Mouse (Mus musculus): ENCODE results near the gene Prrc2a. TPM values are rescaled to one million over a fixed set of nuclear protein-coding genes. Genes with fewer than 3 reads are reported as not detected.

Prrc2a gene
- 137 and 161 TPM in 2 replicates for polyA plus RNA-seq (2016; fragmentation: Nextera tagmentation; extraction: Ambion mirVana)

DNA sequence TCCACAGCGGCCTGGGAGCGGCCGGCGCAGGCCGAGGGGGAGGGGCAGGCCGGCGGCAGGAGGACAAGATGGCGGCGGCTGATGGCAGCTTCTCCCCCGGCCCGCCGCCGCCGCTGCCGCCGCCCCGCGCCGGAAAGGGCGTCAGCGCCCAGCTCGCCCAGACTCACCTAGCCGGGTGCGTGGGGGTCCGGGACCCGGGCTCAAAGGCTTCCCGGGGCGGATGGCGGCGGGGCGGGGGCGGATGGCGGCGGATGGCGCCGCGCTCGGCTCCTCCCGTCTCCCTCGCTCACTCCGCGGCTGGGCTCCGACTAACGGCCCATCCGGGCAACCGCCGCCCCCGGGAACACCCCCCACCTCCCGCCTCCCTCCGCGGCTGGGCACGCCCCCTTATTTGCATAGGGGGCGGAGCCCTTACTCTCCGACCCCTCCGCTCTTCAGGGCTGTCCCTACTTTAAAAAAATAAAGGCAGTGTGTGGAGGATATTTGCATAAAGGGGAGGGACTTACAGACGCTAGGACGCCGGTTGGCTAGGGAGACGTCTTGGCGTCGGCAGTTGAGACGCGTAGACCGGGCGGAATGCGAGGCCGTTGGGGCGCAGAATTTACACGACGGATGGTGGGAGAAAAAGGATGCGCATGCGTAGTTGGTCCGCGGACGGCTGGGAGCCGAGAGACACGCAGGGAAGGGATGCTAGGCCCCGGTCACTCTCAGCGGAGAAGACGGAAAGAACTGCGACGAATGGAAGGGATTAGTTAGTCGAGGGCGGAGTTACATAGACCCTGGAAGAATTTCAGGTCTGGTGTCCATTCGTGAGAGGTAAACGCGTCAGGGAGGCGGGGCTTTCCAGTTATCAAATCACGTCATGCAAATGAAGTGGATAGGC, at the start of gene Prrc2a:
Gene Prrc2a (minus strand): TSS at position 330 of the 883 bp plus-strand sequence.
- no peaks in the 10 kb centered on the region for H3K27me3 ChIP-seq (ENCODE audit: insufficient read depth, poor library complexity, severe bottlenecking)
- peaks cover 30% of the 10 kb centered on the region for H3K36me3 ChIP-seq
- under 1% methylated on average over 76 of the region's 89 CpGs for WGBS
- H3K4me3 ChIP-seq: peak within 1 kb of the TSS; percentile 98
- H3K27ac ChIP-seq: peak within 1 kb of the TSS; percentile 100
- no peaks in the 10 kb centered on the region for H3K9me3 ChIP-seq
- peaks cover 26% of the 10 kb centered on the region for H3K4me1 ChIP-seq
- peak; percentile 99 for DNase-seq (ENCODE audit: low spot score)

GRCm38 (mm10) chr17:35213071-35213470, 48.4 kb upstream of the Prrc2a start:
- no peak overlapping the region for H3K4me3 ChIP-seq
- no peaks in the 10 kb centered on the region for H3K36me3 ChIP-seq
- H3K27me3 ChIP-seq (ENCODE audit: insufficient read depth, poor library complexity, severe bottlenecking): no peaks in the 10 kb centered on the region
- H3K27ac ChIP-seq: no peak overlapping the region
- 90% methylated on average over 5 of the region's 5 CpGs for WGBS
- H3K9me3 ChIP-seq: no peaks in the 10 kb centered on the region
- DNase-seq (ENCODE audit: low spot score): no peak
- H3K4me1 ChIP-seq: 0 out of 2 replicates have a peak, but pooled peaks cover 5% of the 10 kb centered on the region

DNA sequence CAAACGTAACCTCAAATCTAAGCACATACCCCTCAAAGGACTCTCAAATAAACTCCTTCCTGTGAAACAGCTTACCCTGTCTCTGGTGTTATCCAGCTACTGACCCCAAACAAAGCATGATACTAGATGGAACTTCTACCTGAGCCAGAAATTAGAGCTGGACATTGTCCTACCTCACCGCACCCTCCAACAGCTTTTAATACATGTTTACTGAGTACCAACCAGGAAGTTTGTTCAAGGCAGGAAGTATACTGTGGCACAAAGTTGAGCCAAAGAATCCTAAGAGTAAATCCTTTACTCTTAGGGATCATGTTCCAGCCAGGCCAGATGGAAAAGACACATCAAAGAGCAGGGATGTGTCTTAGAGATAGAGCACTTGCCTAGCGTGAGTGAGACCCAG, 45.9 kb upstream of the Prrc2a start:
- Histone ChIP-seq H3K4me1 (no peaks in the 10 kb centered on the region), H3K27me3 (ENCODE audit: insufficient read depth, poor library complexity, severe bottlenecking) (no peaks in the 10 kb centered on the region), H3K36me3 (no peaks in the 10 kb centered on the region), H3K9me3 (no peaks in the 10 kb centered on the region), H3K4me3 (no peak overlapping the region), H3K27ac (no peak overlapping the region)
- DNase-seq (ENCODE audit: low spot score): no peak
- WGBS: 73% methylated on average over 3 of the region's 3 CpGs

- Histone ChIP-seq H3K27me3 (ENCODE audit: insufficient read depth, poor library complexity, severe bottlenecking) (peaks cover 5% of the 10 kb centered on the region), H3K4me1 (peaks cover 3% of the 10 kb centered on the region), H3K9me3 (no peaks in the 10 kb centered on the region), H3K4me3 (no peak overlapping the region), H3K27ac (no peak overlapping the region), H3K36me3 (no peaks in the 10 kb centered on the region)
- 72% methylated on average over 12 of the region's 12 CpGs for WGBS
- DNase-seq (ENCODE audit: low spot score): no peak
Measured at GRCm38 (mm10) chr17:35209785-35210535, 45.3 kb upstream of the Prrc2a start.

GRCm38 (mm10) chr17:35205380-35205769, 40.7 kb upstream of the Prrc2a start:
- H3K36me3 ChIP-seq: no peaks in the 10 kb centered on the region
- no peak overlapping the region for H3K27ac ChIP-seq
- no peaks in the 10 kb centered on the region for H3K9me3 ChIP-seq
- peaks cover 13% of the 10 kb centered on the region for H3K4me1 ChIP-seq
- 51% methylated on average over 10 of the region's 10 CpGs for WGBS
- DNase-seq (ENCODE audit: low spot score): no peak
- H3K27me3 ChIP-seq (ENCODE audit: insufficient read depth, poor library complexity, severe bottlenecking): peaks cover 50% of the 10 kb centered on the region
- no peak overlapping the region for H3K4me3 ChIP-seq

- peaks cover 57% of the 10 kb centered on the region for H3K27me3 ChIP-seq (ENCODE audit: insufficient read depth, poor library complexity, severe bottlenecking)
- peak within 1 kb of the TSS; percentile 19; the same call in 1 of the 2 replicates for H3K4me3 ChIP-seq
- no peak for DNase-seq (ENCODE audit: low spot score)
- 21% methylated on average over 20 of the region's 20 CpGs for WGBS
- no peaks in the 10 kb centered on the region for H3K9me3 ChIP-seq
- H3K36me3 ChIP-seq: no peaks in the 10 kb centered on the region
- 0 out of 2 replicates have a peak within 1 kb of the TSS, but pooled peaks have one; percentile 5 for H3K27ac ChIP-seq
- peaks cover 14% of the 10 kb centered on the region for H3K4me1 ChIP-seq
Measured at GRCm38 (mm10) chr17:35204494-35205379, 40.0 kb upstream of the Prrc2a start, which contains the start of gene Lta. Gene Lta (minus strand): TSS chr17:35205351.

GRCm38 (mm10) chr17:35202442-35202841, 37.7 kb upstream of the Prrc2a start:
- Histone ChIP-seq H3K27me3 (ENCODE audit: insufficient read depth, poor library complexity, severe bottlenecking) (peaks cover 78% of the 10 kb centered on the region), H3K4me1 (peaks cover 14% of the 10 kb centered on the region), H3K9me3 (no peaks in the 10 kb centered on the region), H3K27ac (no peak overlapping the region), H3K36me3 (no peaks in the 10 kb centered on the region), H3K4me3 (no peak overlapping the region)
- DNase-seq (ENCODE audit: low spot score): no peak
- WGBS: 72% methylated on average over 4 of the region's 4 CpGs

GRCm38 (mm10) chr17:35201787-35202186, 37.1 kb upstream of the Prrc2a start, which contains the start of gene Tnf:
Gene Tnf (minus strand): TSS chr17:35202007.
- H3K9me3 ChIP-seq: no peaks in the 10 kb centered on the region
- no peaks in the 10 kb centered on the region for H3K36me3 ChIP-seq
- H3K27me3 ChIP-seq (ENCODE audit: insufficient read depth, poor library complexity, severe bottlenecking): peaks cover 84% of the 10 kb centered on the region
- no peak within 1 kb of the TSS for H3K27ac ChIP-seq
- H3K4me3 ChIP-seq: peak within 1 kb of the TSS; percentile 16; the same call in 1 of the 2 replicates
- 34% methylated on average over 13 of the region's 13 CpGs for WGBS
- peaks cover 14% of the 10 kb centered on the region for H3K4me1 ChIP-seq
- no peak for DNase-seq (ENCODE audit: low spot score)

DNA sequence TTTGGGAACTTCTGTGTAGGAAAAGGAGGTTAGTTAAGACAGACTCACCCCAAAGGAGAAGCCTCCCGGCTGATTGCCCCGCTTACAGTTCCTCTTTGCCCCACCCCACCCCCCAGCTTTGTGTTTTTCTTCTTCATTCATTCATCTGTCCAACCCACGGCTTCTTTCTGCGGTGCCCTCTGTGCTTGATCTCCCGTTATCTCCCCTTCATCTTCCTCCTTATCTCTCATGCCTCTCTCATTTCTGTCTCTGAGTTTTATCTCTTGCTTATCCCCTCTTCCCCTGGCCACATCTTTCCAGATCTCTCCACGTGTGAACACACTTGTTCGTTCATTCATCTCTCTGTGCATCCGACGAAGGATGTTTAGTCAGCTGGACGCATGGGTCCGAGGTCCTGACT, 36.4 kb upstream of the Prrc2a start:
- DNase-seq (ENCODE audit: low spot score): no peak
- WGBS: 50% methylated on average over 11 of the region's 11 CpGs
- Histone ChIP-seq H3K9me3 (no peaks in the 10 kb centered on the region), H3K27me3 (ENCODE audit: insufficient read depth, poor library complexity, severe bottlenecking) (peaks cover 91% of the 10 kb centered on the region), H3K4me1 (peaks cover 19% of the 10 kb centered on the region), H3K36me3 (no peaks in the 10 kb centered on the region), H3K4me3 (no peak overlapping the region), H3K27ac (no peak overlapping the region)

DNA sequence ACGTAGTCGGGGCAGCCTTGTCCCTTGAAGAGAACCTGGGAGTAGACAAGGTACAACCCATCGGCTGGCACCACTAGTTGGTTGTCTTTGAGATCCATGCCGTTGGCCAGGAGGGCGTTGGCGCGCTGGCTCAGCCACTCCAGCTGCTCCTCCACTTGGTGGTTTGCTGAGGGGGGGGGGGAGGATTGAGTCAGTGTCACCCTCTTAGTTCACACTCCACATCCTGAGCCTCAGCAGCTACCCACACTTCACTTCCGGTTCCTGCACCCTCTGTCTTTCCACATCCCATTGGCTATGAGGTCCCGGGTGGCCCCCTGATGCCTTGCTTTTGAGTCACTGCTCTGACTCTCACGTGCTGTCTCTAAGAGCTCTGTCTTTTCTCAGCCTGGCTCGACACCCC, 35.7 kb upstream of the Prrc2a start:
- H3K36me3 ChIP-seq: no peaks in the 10 kb centered on the region
- peaks cover 98% of the 10 kb centered on the region for H3K27me3 ChIP-seq (ENCODE audit: insufficient read depth, poor library complexity, severe bottlenecking)
- WGBS: 77% methylated on average over 11 of the region's 11 CpGs

GRCm38 (mm10) chr17:35198946-35199345, 34.2 kb upstream of the Prrc2a start:
- H3K36me3 ChIP-seq: no peaks in the 10 kb centered on the region
- WGBS: 28% methylated on average over 8 of the region's 8 CpGs
- no peak for DNase-seq (ENCODE audit: low spot score)
- H3K4me3 ChIP-seq: no peak overlapping the region
- no peaks in the 10 kb centered on the region for H3K9me3 ChIP-seq
- peaks cover 29% of the 10 kb centered on the region for H3K4me1 ChIP-seq
- H3K27ac ChIP-seq: no peak overlapping the region
- H3K27me3 ChIP-seq (ENCODE audit: insufficient read depth, poor library complexity, severe bottlenecking): peaks cover 98% of the 10 kb centered on the region

More for the DNA sequence above, 35.7 kb upstream of the Prrc2a start:
- no peak overlapping the region for H3K27ac ChIP-seq
- H3K9me3 ChIP-seq: no peaks in the 10 kb centered on the region
- no peak for DNase-seq (ENCODE audit: low spot score)
- H3K4me3 ChIP-seq: no peak overlapping the region
- H3K4me1 ChIP-seq: peaks cover 26% of the 10 kb centered on the region

DNA sequence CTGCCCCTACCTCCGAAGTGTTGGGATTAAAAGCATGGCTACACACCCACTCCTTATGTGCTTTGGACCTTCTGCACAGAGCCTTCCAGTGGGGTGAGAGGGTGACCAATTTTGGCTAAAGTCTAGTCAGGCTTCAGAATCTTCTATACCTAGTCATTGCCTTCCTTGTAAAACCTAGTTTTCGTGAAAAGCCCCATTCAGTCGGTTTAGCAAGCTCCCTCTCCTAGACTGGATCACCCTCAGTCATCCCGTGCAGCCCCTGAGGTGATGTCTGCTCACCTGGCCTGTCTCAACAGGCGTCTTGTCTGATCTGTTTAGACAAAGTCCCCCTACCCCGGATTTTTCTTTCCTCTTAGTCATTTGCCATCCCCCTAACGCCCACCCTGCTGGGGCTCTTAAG, 33.3 kb upstream of the Prrc2a start:
- no peak overlapping the region for H3K27ac ChIP-seq
- H3K36me3 ChIP-seq: no peaks in the 10 kb centered on the region
- peaks cover 97% of the 10 kb centered on the region for H3K27me3 ChIP-seq (ENCODE audit: insufficient read depth, poor library complexity, severe bottlenecking)
- peaks cover 32% of the 10 kb centered on the region for H3K4me1 ChIP-seq
- no peak overlapping the region for H3K4me3 ChIP-seq
- no peaks in the 10 kb centered on the region for H3K9me3 ChIP-seq
- 60% methylated on average over 7 of the region's 7 CpGs for WGBS
- DNase-seq (ENCODE audit: low spot score): no peak

All from heart, embryonic 10.5 days (tissue).